Mouse (Mus musculus): ENCODE data around the gene Myo9b.
"Not testable (repeated sequence)": the region's sequence is repeated elsewhere in the genome, so short reads cannot be mapped to it uniquely, and the experiment has no call there.

Gene Myo9b

GRCm38 (mm10) chr8:71296784-71297183 is 24.3 kb downstream of the Myo9b start:
- no peak for DNase-seq (ENCODE audit: low read depth, low spot score)

GRCm38 (mm10) chr8:71297439-71297838 is 24.9 kb downstream of the Myo9b start:
- no peak for DNase-seq (ENCODE audit: low read depth, low spot score)

GRCm38 (mm10) chr8:71299716-71300115 is 27.2 kb downstream of the Myo9b start:
- no peak for DNase-seq (ENCODE audit: low read depth, low spot score)

- DNase-seq (ENCODE audit: low read depth, low spot score): no peak
Observed at GRCm38 (mm10) chr8:71302788-71303187, 30.3 kb downstream of the Myo9b start.

GRCm38 (mm10) chr8:71303632-71304031 is 31.1 kb downstream of the Myo9b start:
- DNase-seq (ENCODE audit: low read depth, low spot score): no peak

- DNase-seq (ENCODE audit: low read depth, low spot score): no peak
Observed at GRCm38 (mm10) chr8:71305988-71306387, 33.5 kb downstream of the Myo9b start.

- no peak for DNase-seq (ENCODE audit: low read depth, low spot score)
Observed at GRCm38 (mm10) chr8:71307371-71307770, 34.9 kb downstream of the Myo9b start.

GRCm38 (mm10) chr8:71307913-71308312 is 35.4 kb downstream of the Myo9b start:
- no peak for DNase-seq (ENCODE audit: low read depth, low spot score)

- DNase-seq (ENCODE audit: low read depth, low spot score): no peak
Observed at GRCm38 (mm10) chr8:71310446-71310845, 37.9 kb downstream of the Myo9b start.

- DNase-seq (ENCODE audit: low read depth, low spot score): no peak
Observed at GRCm38 (mm10) chr8:71312700-71313099, 40.2 kb downstream of the Myo9b start.

- DNase-seq (ENCODE audit: low read depth, low spot score): no peak
Observed at GRCm38 (mm10) chr8:71313951-71314350, 41.4 kb downstream of the Myo9b start.

- DNase-seq (ENCODE audit: low read depth, low spot score): no peak
Observed at GRCm38 (mm10) chr8:71315972-71316371, 43.5 kb downstream of the Myo9b start.

- no peak for DNase-seq (ENCODE audit: low read depth, low spot score)
Observed at GRCm38 (mm10) chr8:71316486-71317031, 44.0 kb downstream of the Myo9b start.

GRCm38 (mm10) chr8:71318610-71319009 is 46.1 kb downstream of the Myo9b start:
- not testable (repeated sequence) for DNase-seq (ENCODE audit: low read depth, low spot score)

- not testable (repeated sequence) for DNase-seq (ENCODE audit: low read depth, low spot score)
Observed at GRCm38 (mm10) chr8:71319760-71320159, 47.2 kb downstream of the Myo9b start.

GRCm38 (mm10) chr8:71322939-71323338 is 50.4 kb downstream of the Myo9b start:
- no peak for DNase-seq (ENCODE audit: low read depth, low spot score)

- DNase-seq (ENCODE audit: low read depth, low spot score): peak; percentile 33
Observed at GRCm38 (mm10) chr8:71324848-71325247, 52.3 kb downstream of the Myo9b start.

- not testable (repeated sequence) for DNase-seq (ENCODE audit: low read depth, low spot score)
Observed at GRCm38 (mm10) chr8:71337834-71338233, 65.3 kb downstream of the Myo9b start.

- DNase-seq (ENCODE audit: low read depth, low spot score): no peak
Observed at GRCm38 (mm10) chr8:71340625-71341024, 68.1 kb downstream of the Myo9b start.

GRCm38 (mm10) chr8:71346581-71346980 is 74.1 kb downstream of the Myo9b start:
- DNase-seq (ENCODE audit: low read depth, low spot score): no peak

- no peak for DNase-seq (ENCODE audit: low read depth, low spot score)
Observed at GRCm38 (mm10) chr8:71351117-71351516, 78.6 kb downstream of the Myo9b start.

GRCm38 (mm10) chr8:71351520-71351919 is 79.0 kb downstream of the Myo9b start:
- DNase-seq (ENCODE audit: low read depth, low spot score): no peak

- DNase-seq (ENCODE audit: low read depth, low spot score): no peak
Observed at GRCm38 (mm10) chr8:71358026-71358425, 85.5 kb downstream of the Myo9b start.
